Mouse (Mus musculus): ENCODE data around the gene Cited2.

The Cited2 gene

GRCm38 (mm10) chr10:17722653-17723410, at the start of gene Cited2:
Cited2 (plus strand) TSS chr10:17723218.
- peak; percentile 95 to 98 for DNase-seq (ENCODE audit: low spot score in 2 of 2)

GRCm38 (mm10) chr10:17674454-17674853, 48.6 kb upstream of the Cited2 start:
- DNase-seq (ENCODE audit: low spot score in 2 of 2) = no peak

GRCm38 (mm10) chr10:17674869-17675268, 48.1 kb upstream of the Cited2 start:
- DNase-seq (ENCODE audit: low spot score in 2 of 2) = no peak

- no peak for DNase-seq (ENCODE audit: low spot score in 2 of 2)
These were observed 46.6 kb upstream of the Cited2 start for GRCm38 (mm10) chr10:17676464-17676863.

GRCm38 (mm10) chr10:17677308-17677707, 45.7 kb upstream of the Cited2 start:
- DNase-seq (ENCODE audit: low spot score in 2 of 2) = no peak

- no peak for DNase-seq (ENCODE audit: low spot score in 2 of 2)
These were observed 42.3 kb upstream of the Cited2 start for GRCm38 (mm10) chr10:17680432-17681382.

- DNase-seq (ENCODE audit: low spot score in 2 of 2) = no peak
These were observed 41.6 kb upstream of the Cited2 start for GRCm38 (mm10) chr10:17681386-17681785.

- no peak for DNase-seq (ENCODE audit: low spot score in 2 of 2)
These were observed 39.1 kb upstream of the Cited2 start for GRCm38 (mm10) chr10:17683852-17684428.

- no peak for DNase-seq (ENCODE audit: low spot score in 2 of 2)
These were observed 33.2 kb upstream of the Cited2 start for GRCm38 (mm10) chr10:17689806-17690205.

GRCm38 (mm10) chr10:17691709-17692108, 31.3 kb upstream of the Cited2 start:
- no peak for DNase-seq (ENCODE audit: low spot score in 2 of 2)

GRCm38 (mm10) chr10:17695801-17696200, 27.2 kb upstream of the Cited2 start:
- DNase-seq (ENCODE audit: low spot score in 2 of 2) = no peak

- no peak for DNase-seq (ENCODE audit: low spot score in 2 of 2)
These were observed 25.4 kb upstream of the Cited2 start for GRCm38 (mm10) chr10:17697376-17698265.

- no peak for DNase-seq (ENCODE audit: low spot score in 2 of 2)
These were observed 17.5 kb upstream of the Cited2 start for GRCm38 (mm10) chr10:17705466-17705973.

- no peak for DNase-seq (ENCODE audit: low spot score in 2 of 2)
These were observed 12.3 kb upstream of the Cited2 start for GRCm38 (mm10) chr10:17710753-17711152.

GRCm38 (mm10) chr10:17719009-17719570, 3.9 kb upstream of the Cited2 start:
- DNase-seq (ENCODE audit: low spot score in 2 of 2) = no peak

- no peak for DNase-seq (ENCODE audit: low spot score in 2 of 2)
These were observed 3.4 kb upstream of the Cited2 start for GRCm38 (mm10) chr10:17719646-17720045.

- DNase-seq (ENCODE audit: low spot score in 2 of 2) = no peak
These were observed 2.0 kb upstream of the Cited2 start for GRCm38 (mm10) chr10:17720891-17721601.

- peak in 1 of 2 experiments; percentile 31 for DNase-seq (ENCODE audit: low spot score in 2 of 2)
These were observed 1.4 kb upstream of the Cited2 start for GRCm38 (mm10) chr10:17721602-17722121.

GRCm38 (mm10) chr10:17722158-17722557, 860 bp upstream of the Cited2 start:
- DNase-seq (ENCODE audit: low spot score in 2 of 2) = peak; percentile 87 to 93

GRCm38 (mm10) chr10:17723421-17723841, 413 bp downstream of the Cited2 start:
- DNase-seq (ENCODE audit: low spot score in 2 of 2) = no peak

Data from spleen, postnatal 10 days (tissue).